Mouse (Mus musculus) neural tube, embryonic 11.5 days (tissue): ENCODE results near the gene Aldh16a1. TPM values are rescaled to one million over a fixed set of nuclear protein-coding genes. Genes with fewer than 3 reads are reported as not detected.

Experiments used
- ATAC-seq: fragments of 200-750 bp; cut with Nextera tagmentation; 2 replicates; pipeline ENCODE4 v1.8.0; 2017; ENCODE audit warnings: moderate number of reproducible peaks, mild to moderate bottlenecking, moderate TSS enrichment, moderate library complexity; ENCODE audit not compliant: insufficient read depth, low FRiP score, low TSS enrichment
- DNase-seq: peaks from one replicate; pipeline ENCODE4 v3.0.0-alpha.2; 2015; ENCODE audit warnings: low spot score
- H3K27ac ChIP-seq: fragments of 300-500 bp; sonication (generic); 2 replicates; pipeline ENCODE4 v1.5.1; 2014; ENCODE audit warnings: low read depth, mild to moderate bottlenecking, low read length
- H3K27me3 ChIP-seq: fragments of 300-500 bp; sonication (generic); 2 replicates; pipeline ENCODE4 v1.6.1; 2014; ENCODE audit warnings: mild to moderate bottlenecking, low read length, mixed read lengths; ENCODE audit not compliant: control insufficient read depth, insufficient read depth
- H3K36me3 ChIP-seq: fragments of 300-500 bp; sonication (generic); 2 replicates; pipeline ENCODE4 v1.6.1; 2014; ENCODE audit warnings: mild to moderate bottlenecking, low read length, moderate library complexity, mixed read lengths; ENCODE audit not compliant: control insufficient read depth, insufficient read depth
- H3K4me1 ChIP-seq: fragments of 300-500 bp; sonication (generic); 2 replicates; pipeline ENCODE4 v1.6.1; 2014; ENCODE audit warnings: low read length, mixed read lengths; ENCODE audit not compliant: control insufficient read depth, insufficient read depth
- H3K4me2 ChIP-seq: fragments of 300-500 bp; sonication (generic); 2 replicates; pipeline ENCODE4 v1.6.1; 2014; ENCODE audit warnings: low read depth, mild to moderate bottlenecking, moderate library complexity
- H3K4me3 ChIP-seq: fragments of 300-500 bp; sonication (generic); 2 replicates; pipeline ENCODE4 v1.5.1; 2014; ENCODE audit warnings: low read depth, low read length
- H3K9ac ChIP-seq: fragments of 300-500 bp; sonication (generic); 2 replicates; pipeline ENCODE4 v1.6.1; 2014; ENCODE audit warnings: mild to moderate bottlenecking, low read length
- H3K9me3 ChIP-seq: fragments of 300-500 bp; sonication (generic); 2 replicates; pipeline ENCODE4 v1.6.1; 2016; ENCODE audit warnings: low read length; ENCODE audit not compliant: control insufficient read depth
- whole genome bisulfite sequencing: fragments of 180-500 bp; shearing (Covaris S2); extraction: QIAGEN DNeasy Blood & Tissue Kit; methylation state at CpG from one replicate; pipeline ENCODE4 v1.1.7; 2014; 5-methylcytosine and 5-hydroxymethylcytosine counted together
- polyA plus RNA-seq: library from polyadenylated mRNA; unstranded; fragments of >200 nt; fragmentation: Nextera tagmentation; extraction: Ambion mirVana; gene quantifications from 2 replicates; pipeline ENCODE4 v1.2.1, GENCODE M21; 2014

The Aldh16a1 gene
- polyA plus RNA-seq, 1 experiment from 2014 or later = 37.6 TPM

DNA sequence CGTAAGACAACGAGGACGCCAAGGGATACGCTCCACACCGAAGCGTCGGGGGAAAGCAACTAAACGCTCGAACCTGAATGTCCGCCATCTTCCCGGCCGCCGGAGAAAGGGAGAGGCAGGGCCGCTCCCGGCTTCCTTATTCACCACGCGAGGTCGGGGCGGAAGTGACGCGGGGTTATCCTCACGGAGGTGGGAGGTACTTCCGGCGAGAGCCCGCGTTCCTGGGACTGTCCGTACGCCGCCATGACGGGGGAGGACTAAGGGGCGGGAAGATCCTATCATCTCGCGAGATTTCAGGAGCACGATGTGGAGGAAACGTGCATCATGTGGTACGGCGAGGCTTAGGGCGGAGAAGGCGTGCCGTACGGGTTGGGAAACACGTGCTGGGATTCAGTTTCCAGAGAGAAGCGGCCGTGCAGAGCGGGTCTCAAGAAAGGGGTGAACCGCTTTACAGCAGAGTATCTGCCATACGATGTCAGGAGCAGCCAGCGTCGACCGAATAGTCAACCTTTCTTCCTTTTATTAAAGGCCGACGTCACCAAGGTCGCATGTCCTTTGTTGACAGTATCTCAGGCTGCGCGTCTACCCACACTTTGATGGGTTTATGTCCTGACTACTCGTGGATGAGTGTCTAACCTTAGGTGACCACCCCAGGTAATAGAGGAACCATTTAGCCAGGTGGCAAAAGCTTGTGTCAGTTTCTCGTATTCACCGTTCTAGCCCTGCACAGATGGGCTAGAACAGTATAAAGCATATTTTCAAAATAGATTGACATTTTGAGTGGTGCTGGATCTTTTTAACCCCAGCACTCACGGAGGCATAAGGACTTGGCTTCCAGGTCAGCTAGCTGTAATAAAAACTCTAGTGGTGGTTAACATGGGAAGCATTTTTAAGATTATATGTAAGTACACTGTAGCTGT, 29.9 kb downstream of the Aldh16a1 start, which contains the start of gene Rps11:
Gene Rps11, minus strand, starts transcription at position 216 of the 920 bp plus-strand sequence.
- ATAC-seq (peak; percentile 76), DNase-seq (peak; percentile 100)
- Histone ChIP-seq H3K9me3 (no peaks in the 10 kb centered on the region), H3K27me3 (no peaks in the 10 kb centered on the region), H3K4me2 (peak within 1 kb of the TSS; percentile 91), H3K4me1 (peaks cover 27% of the 10 kb centered on the region), H3K4me3 (peak within 1 kb of the TSS; percentile 97), H3K27ac (peak within 1 kb of the TSS; percentile 85), H3K36me3 (peaks cover 44% of the 10 kb centered on the region), H3K9ac (peak within 1 kb of the TSS; percentile 95)
- WGBS = under 1% methylated on average over 59 of the region's 59 CpGs

DNA sequence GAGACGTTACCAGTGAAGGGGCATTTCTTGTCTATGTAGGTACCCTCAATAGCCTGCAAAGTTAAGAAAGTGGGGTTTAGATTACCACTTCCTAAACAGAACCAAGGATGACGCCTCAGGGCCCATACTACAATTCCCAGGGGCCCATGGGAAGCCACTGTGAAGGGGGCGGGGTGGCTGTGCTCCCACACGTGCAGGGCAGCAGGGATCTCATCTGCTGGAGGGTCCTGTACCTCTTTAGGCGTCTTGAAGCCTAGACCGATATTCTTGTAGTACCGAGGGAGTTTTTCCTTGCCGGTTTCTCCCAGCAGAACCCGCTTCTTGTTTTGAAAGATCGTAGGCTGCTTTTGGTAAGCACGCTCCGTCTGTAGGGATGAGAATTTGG, 31.2 kb downstream of the Aldh16a1 start:
- Histone ChIP-seq H3K9me3 (no peaks in the 10 kb centered on the region), H3K36me3 (peaks cover 46% of the 10 kb centered on the region), H3K27me3 (no peaks in the 10 kb centered on the region), H3K27ac (peak overlapping the region; percentile 85; the same call in 1 of the 2 replicates), H3K4me1 (peaks cover 27% of the 10 kb centered on the region), H3K4me2 (peak overlapping the region; percentile 91), H3K4me3 (peak overlapping the region; percentile 97), H3K9ac (peak overlapping the region; percentile 95)
- DNase-seq = no peak
- ATAC-seq = no peak
- 29% methylated on average over 12 of the region's 12 CpGs for WGBS

DNA sequence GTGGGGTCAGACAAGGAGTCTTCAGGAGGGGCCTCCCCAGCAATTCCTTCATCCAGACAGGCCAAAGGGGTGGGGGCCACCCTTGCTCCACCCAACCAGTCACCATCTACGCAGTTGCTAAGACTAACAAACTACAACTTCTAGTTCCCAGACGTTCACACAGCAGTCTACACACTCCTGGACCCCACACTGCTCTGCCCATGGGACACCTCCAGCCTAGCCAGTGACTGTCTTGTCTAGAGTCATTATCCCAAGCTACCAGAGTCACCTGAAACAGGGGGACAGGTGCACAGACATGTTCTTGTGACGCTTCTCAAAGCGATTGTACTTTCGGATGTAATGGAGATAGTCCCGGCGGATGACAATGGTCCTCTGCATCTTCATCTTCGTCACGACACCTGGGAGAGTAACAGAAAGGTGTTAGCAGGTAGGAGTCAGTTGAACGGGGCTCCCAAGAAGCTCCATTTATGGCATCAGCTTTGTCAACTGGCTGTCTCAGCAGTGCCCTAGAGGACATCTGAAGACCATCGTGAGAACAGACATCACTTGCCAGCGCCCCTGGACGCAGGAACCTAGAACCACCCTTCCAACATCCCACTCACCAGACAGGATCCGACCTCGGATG, 31.7 kb downstream of the Aldh16a1 start:
- H3K4me1 ChIP-seq = peaks cover 26% of the 10 kb centered on the region

DNA sequence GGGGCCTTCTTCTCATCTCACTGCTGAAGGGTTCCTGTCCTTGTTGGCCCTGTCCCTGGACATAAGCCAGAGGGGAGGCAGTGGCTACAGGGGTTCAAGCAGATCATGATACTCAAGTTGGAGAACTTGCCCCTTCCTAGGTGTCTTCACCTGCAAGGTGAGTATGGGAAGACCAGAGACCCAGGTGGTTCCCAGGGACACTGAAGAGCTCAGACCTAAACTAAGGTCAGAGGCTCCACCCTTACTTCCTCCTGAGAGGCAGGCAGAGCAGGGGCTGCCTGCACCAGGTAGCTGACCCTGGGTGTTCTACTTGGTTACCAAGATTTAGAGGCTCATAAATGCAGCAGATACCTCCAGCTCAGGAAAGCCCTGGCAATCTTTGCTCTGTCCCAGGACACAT, 32.4 kb downstream of the Aldh16a1 start:
- H3K36me3 ChIP-seq = peaks cover 43% of the 10 kb centered on the region
- H3K4me2 ChIP-seq = no peak overlapping the region
- DNase-seq = no peak
- H3K9me3 ChIP-seq = no peaks in the 10 kb centered on the region
- no peak overlapping the region for H3K9ac ChIP-seq
- no peak overlapping the region; the same call in 1 of the 2 replicates for H3K4me3 ChIP-seq
- H3K27ac ChIP-seq = no peak overlapping the region
- no peak for ATAC-seq
- H3K4me1 ChIP-seq = peaks cover 19% of the 10 kb centered on the region
- H3K27me3 ChIP-seq = no peaks in the 10 kb centered on the region

More for the DNA sequence above, 31.7 kb downstream of the Aldh16a1 start:
- ATAC-seq = no peak
- H3K4me2 ChIP-seq = peak overlapping the region; percentile 91
- DNase-seq = no peak
- WGBS = 87% methylated on average over 15 of the region's 15 CpGs
- no peaks in the 10 kb centered on the region for H3K9me3 ChIP-seq
- 0 out of 2 replicates have a peak overlapping the region, but pooled peaks have one; percentile 85 for H3K27ac ChIP-seq
- H3K9ac ChIP-seq = peak overlapping the region; percentile 95
- peak overlapping the region; percentile 97 for H3K4me3 ChIP-seq
- H3K36me3 ChIP-seq = peaks cover 48% of the 10 kb centered on the region
- no peaks in the 10 kb centered on the region for H3K27me3 ChIP-seq

DNA sequence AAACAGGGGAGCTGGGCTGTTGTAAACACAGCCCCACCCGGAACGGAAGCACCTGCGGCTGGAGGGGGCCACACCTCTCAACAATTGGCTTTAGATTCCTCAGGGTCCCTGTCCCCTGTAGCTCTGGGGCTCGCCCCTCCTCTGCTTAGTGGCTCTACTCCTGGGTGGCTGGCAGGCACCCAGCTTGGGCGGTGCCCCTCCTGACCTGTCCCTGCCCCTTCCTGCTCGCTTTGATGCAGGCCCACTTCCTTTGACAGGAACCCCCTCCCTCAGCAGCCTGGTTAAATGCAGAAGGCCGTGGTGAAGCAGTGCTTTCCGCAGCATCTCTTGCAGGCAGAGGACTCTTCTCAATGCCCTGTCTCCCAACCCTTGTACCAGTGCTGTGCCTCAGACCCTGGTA, 33.0 kb downstream of the Aldh16a1 start:
- Histone ChIP-seq H3K36me3 (peaks cover 37% of the 10 kb centered on the region), H3K27ac (no peak overlapping the region)

DNA sequence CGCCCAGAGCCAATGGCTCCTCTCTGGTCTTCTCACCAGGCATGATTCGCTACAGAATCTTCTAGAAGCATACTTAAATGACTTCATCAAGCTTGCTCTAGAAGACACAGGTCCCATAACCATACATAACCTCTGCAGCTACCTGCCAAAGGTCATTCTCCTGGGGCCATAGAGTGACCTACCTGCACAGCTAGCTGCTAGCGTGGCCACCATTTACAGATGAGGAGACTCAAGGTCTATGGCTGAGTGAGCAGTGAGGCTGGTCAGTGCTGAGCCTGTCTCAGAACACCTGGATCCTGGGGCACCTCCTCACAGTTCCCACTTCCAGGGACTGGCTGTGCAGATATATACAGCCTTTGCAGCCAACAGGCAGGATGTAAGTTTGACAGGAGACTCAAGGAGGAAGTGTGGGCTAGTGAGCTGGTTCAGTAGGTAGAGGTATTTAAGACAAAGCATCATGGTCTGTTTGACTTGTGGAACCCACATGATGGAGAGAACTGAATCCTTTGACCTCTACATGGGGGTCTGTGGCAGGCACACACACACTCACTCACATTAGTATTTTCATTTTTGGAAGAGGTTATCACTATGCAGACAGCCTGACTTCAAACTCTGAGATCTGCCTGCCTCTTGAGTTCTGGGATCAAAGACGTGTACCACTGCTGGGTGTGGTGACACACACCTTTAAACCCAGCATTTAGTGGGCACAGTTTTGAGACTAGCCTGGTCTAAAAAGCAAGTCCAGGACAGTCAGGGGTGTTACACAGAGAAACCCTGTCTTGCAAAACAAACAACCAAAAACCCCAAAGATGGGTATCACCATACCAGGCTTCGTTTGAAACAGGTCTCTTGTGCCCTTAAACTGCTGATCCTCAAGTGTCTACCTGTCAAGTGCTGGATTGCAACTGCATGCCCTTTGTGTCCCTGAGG, 34.3 kb downstream of the Aldh16a1 start:
- Histone ChIP-seq H3K36me3 (peaks cover 27% of the 10 kb centered on the region), H3K4me1 (peaks cover 11% of the 10 kb centered on the region; the same call in 1 of the 2 replicates), H3K27ac (no peak overlapping the region), H3K27me3 (no peaks in the 10 kb centered on the region), H3K4me3 (0 out of 2 replicates have a peak overlapping the region, but pooled peaks have one; percentile 6), H3K4me2 (no peak overlapping the region), H3K9me3 (no peaks in the 10 kb centered on the region), H3K9ac (no peak overlapping the region)
- no peak for DNase-seq
- WGBS = 87% methylated on average over 5 of the region's 5 CpGs
- ATAC-seq = no peak

More for the DNA sequence above, 33.0 kb downstream of the Aldh16a1 start:
- H3K9me3 ChIP-seq = no peaks in the 10 kb centered on the region
- H3K4me2 ChIP-seq = no peak overlapping the region
- no peak for ATAC-seq
- H3K27me3 ChIP-seq = no peaks in the 10 kb centered on the region
- DNase-seq = no peak
- H3K4me3 ChIP-seq = no peak overlapping the region; the same call in 1 of the 2 replicates
- 85% methylated on average over 8 of the region's 8 CpGs for whole genome bisulfite sequencing
- peaks cover 14% of the 10 kb centered on the region for H3K4me1 ChIP-seq
- no peak overlapping the region for H3K9ac ChIP-seq

DNA sequence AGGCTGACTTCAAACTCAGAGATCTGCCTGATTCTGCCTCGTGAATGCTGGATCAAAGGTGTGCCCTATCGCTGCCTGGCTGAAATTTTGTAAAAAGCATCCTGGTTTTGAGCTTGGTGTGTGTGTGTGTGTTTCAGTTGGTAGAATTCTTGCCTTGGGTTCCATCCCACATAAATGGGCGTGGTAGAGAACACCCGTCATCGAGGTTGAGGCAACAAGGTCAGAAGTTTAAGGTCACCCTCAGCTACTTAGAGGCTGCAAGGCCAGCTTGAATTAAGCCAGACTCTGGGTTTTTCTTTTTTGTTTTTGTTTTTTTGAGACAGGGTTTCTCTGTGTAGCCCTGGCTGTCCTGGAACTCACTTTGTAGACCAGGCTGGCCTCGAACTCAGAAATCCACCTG, 36.0 kb downstream of the Aldh16a1 start:
- ATAC-seq = no peak

DNA sequence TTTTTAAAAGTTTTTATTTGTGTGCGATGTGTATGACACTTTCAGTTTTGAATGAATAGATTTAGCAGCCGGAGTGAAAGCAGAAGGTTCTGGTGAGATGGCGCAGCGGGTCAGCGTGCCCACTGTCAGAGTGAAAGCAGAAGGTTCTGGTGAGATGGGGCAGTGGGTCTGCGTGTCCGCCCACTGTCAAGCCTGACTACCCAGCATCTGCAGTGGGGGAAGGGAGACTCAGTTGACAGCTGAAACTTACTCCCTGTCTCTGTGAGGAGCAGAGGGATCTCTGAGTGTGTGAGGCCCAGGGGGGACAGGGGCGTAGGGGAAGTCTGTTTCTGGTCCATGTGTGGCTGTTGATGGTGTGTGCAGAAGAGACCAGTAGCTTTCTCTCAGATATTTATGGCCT, 36.8 kb downstream of the Aldh16a1 start:
- Histone ChIP-seq H3K9ac (no peak overlapping the region; the same call in 1 of the 2 replicates), H3K9me3 (no peaks in the 10 kb centered on the region), H3K4me3 (0 out of 2 replicates have a peak overlapping the region, but pooled peaks have one; percentile 5), H3K27me3 (no peaks in the 10 kb centered on the region), H3K27ac (no peak overlapping the region), H3K4me1 (peaks cover 2% of the 10 kb centered on the region; the same call in 1 of the 2 replicates), H3K36me3 (peaks cover 23% of the 10 kb centered on the region), H3K4me2 (no peak overlapping the region)
- ATAC-seq = no peak
- WGBS = 89% methylated on average over 8 of the region's 8 CpGs
- DNase-seq = no peak

More for the DNA sequence above, 36.0 kb downstream of the Aldh16a1 start:
- no peaks in the 10 kb centered on the region for H3K27me3 ChIP-seq
- peaks cover 8% of the 10 kb centered on the region; the same call in 1 of the 2 replicates for H3K4me1 ChIP-seq
- no peak for DNase-seq
- H3K36me3 ChIP-seq = peaks cover 27% of the 10 kb centered on the region
- no peak overlapping the region for H3K27ac ChIP-seq
- H3K4me3 ChIP-seq = no peak overlapping the region
- 93% methylated on average over 6 of the region's 6 CpGs for WGBS
- no peak overlapping the region for H3K4me2 ChIP-seq
- no peak overlapping the region for H3K9ac ChIP-seq
- no peaks in the 10 kb centered on the region for H3K9me3 ChIP-seq
